Mouse (Mus musculus) embryo, embryonic 10 days (tissue): ENCODE measurements around the gene Mrpl4.
"Not testable (repeated sequence)": the region's sequence is repeated elsewhere in the genome, so short reads cannot be mapped to it uniquely, and the experiment has no call there.

Experiments
- DNase-seq: peaks from one replicate; pipeline ENCODE4 v3.0.0-alpha.2; 2015; ENCODE audit warnings: low spot score

Mrpl4 gene

GRCm38 (mm10) chr9:21041308-21041707 is 38.8 kb downstream of the Mrpl4 start:
- no peak for DNase-seq

- DNase-seq: no peak
These were observed 41.0 kb downstream of the Mrpl4 start for GRCm38 (mm10) chr9:21043563-21043962.

GRCm38 (mm10) chr9:21044785-21045184 is 42.2 kb downstream of the Mrpl4 start:
- DNase-seq: not testable (repeated sequence)

- DNase-seq: no peak
These were observed 42.7 kb downstream of the Mrpl4 start for GRCm38 (mm10) chr9:21045235-21045634.

GRCm38 (mm10) chr9:21051578-21051977 is 49.0 kb downstream of the Mrpl4 start:
- DNase-seq: no peak
